Mouse (Mus musculus) heart, postnatal 10 days (tissue): ENCODE measurements at regions not wholly inside any gene's neighbourhood (a gene's known extent, or its start where the extent isn't known, plus 50 kb on each side); places are given as distances from the start of the nearest gene placed in this dataset.

ENCODE experiments used
- DNase-seq, 2 experiments: peaks; one replicate each; pipeline ENCODE4 v3.0.0; 2021
- intact Hi-C: fragments of 180-260 bp; cut with DNase I; formaldehyde crosslinking; loops from one replicate; pipeline ENCODE4 v1.15.1; 2025

DNA sequence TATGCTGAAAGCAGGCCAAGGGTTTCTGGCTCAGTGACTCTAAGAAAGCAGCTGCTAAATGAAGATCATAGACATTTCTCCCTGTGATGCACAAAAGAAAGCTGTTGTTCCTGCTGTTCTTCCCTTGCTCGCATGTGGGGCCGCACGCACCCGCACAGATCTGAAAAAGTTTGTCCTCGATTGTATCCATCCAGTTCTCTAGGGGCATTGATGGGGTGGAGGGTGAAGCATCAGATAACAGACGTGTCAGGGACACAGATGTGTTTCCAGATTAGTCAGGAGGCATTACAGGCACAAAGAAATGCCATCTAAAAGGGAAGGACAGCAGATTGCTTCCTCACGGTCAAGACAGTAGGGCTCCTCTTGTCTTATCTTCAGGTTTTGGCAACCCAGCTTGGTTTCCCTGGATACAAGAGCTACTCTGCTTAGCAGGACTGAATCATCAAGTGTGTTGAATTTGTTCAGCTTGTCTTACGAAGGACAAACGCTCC lies 2001.3 kb downstream of the Pcdh9 start:
- peak; percentile 5 to 27 for DNase-seq
- intact Hi-C loops, result no loop called here

- DNase-seq, result no peak
- intact Hi-C loops, result no loop called here
Measured at GRCm38 (mm10) chr14:91865935-91866664, 2024.4 kb downstream of the Pcdh9 start.

GRCm38 (mm10) chr14:91852258-91852657 lies 2038.2 kb downstream of the Pcdh9 start:
- intact Hi-C loops, result no loop called here
- no peak for DNase-seq
